Mouse (Mus musculus) brain, embryonic 18.5 days (tissue): ENCODE measurements at regions not wholly inside any gene's neighbourhood (a gene's known extent, or its start where the extent isn't known, plus 50 kb on each side); places are given as distances from the start of the nearest gene placed in this dataset.
A peak's percentile ranks its signal among the peaks of the same experiment; 100 is the strongest.

ENCODE experiments used
- DNase-seq: peaks from one replicate; pipeline ENCODE4 v3.0.0-alpha.2; 2012; ENCODE audit warnings: low read depth, low spot score

DNA sequence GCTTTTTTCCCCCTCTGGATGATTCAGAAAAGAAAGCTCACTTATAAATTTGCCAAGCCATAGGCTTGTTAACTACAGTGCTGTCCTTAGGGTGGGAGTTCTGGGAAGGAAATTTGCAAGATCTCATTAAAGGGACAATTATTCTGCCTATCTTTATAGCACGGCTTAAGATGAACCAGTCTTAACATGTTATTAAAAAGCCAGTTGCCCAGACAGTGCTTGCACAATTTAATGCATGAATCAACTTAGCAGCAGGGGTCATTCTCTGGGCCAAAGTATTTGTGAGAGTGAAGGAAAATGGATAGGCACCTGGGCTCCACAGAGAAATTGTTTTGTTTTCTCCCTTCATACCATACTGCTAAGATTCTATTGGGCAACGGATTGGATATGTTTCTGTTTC lies 733.0 kb upstream of the Edil3 start:
- peak; percentile 4 for DNase-seq
